Mouse (Mus musculus): ENCODE results near the gene Klrb1b. TPM values are rescaled to one million over a fixed set of nuclear protein-coding genes. Genes with fewer than 3 reads are reported as not detected.

Gene Klrb1b
- total RNA-seq, 1 experiment, result not detected

GRCm38 (mm10) chr6:128836955-128837334, 10.8 kb upstream of the Klrb1b start:
- Histone ChIP-seq H3K9ac (ENCODE audit: insufficient read depth, low read depth, low read length, poor library complexity, severe bottlenecking) (no peak overlapping the region), H3K36me3 (ENCODE audit: control insufficient read depth, insufficient read depth, low read length, poor library complexity, severe bottlenecking) (no peaks in the 10 kb centered on the region), H3K4me3 (ENCODE audit: insufficient read depth in 1 of 2, low read depth in 1 of 2, low read length in 2 of 2, poor library complexity in 1 of 2, severe bottlenecking in 1 of 2) (no peak overlapping the region), H3K9me3 (ENCODE audit: control insufficient read depth, insufficient read depth, low read depth, low read length) (no peaks in the 10 kb centered on the region), H3K4me1 (ENCODE audit: control insufficient read depth in 2 of 2, insufficient read depth in 2 of 2, low read length in 2 of 2, poor library complexity in 1 of 2) (peaks cover 0 to 3% of the 10 kb centered on the region in 2 experiments; a peak in 1 of 4 replicates), H3K27ac (ENCODE audit: insufficient read depth, low read depth, low read length, poor library complexity, severe bottlenecking) (no peak overlapping the region)
- in situ Hi-C loops (cut with MboI; ENCODE audit: low sequenced_read_pairs in 2 of 2, unreplicated experiment in 2 of 2), result loop anchor here in 1 of 2 experiments (5.0 kb wide), 1 partner anchor 35 kb away; no protein-coding TSS in a partner anchor
- TF ChIP-seq ZC3H11A (IDR thresholded peaks at IDR 0.05; ENCODE audit: borderline replicate concordance, low read depth, low read length) (no peak), MAFK (IDR thresholded peaks at IDR 0.05; ENCODE audit: insufficient read depth, low read depth, low read length) (no peak), ZNF384 (IDR thresholded peaks at IDR 0.05; ENCODE audit: low read depth, low read length) (no peak), HCFC1 (IDR thresholded peaks at IDR 0.05; ENCODE audit: borderline replicate concordance, insufficient read depth, low read length) (no peak), CHD2 (IDR thresholded peaks at IDR 0.05; ENCODE audit: low read depth, low read length) (no peak)
- no peak for DNase-seq (ENCODE audit: low read depth, low spot score)

- TF ChIP-seq ZC3H11A (IDR thresholded peaks at IDR 0.05; ENCODE audit: borderline replicate concordance, low read depth, low read length), result no peak
- no peak for TF ChIP-seq CHD2 (IDR thresholded peaks at IDR 0.05; ENCODE audit: low read depth, low read length)
- TF ChIP-seq MAFK (IDR thresholded peaks at IDR 0.05; ENCODE audit: insufficient read depth, low read depth, low read length), result no peak
- no peak for TF ChIP-seq HCFC1 (IDR thresholded peaks at IDR 0.05; ENCODE audit: borderline replicate concordance, insufficient read depth, low read length)
- TF ChIP-seq ZNF384 (IDR thresholded peaks at IDR 0.05; ENCODE audit: low read depth, low read length), result no peak
- in situ Hi-C loops (cut with MboI; ENCODE audit: low sequenced_read_pairs in 2 of 2, unreplicated experiment in 2 of 2), result loop anchor here in 1 of 2 experiments (5.0 kb wide), 1 partner anchor 34 kb away; no protein-coding TSS in a partner anchor
- no peak for DNase-seq (ENCODE audit: low read depth, low spot score)
- no peak overlapping the region for H3K9ac ChIP-seq (ENCODE audit: insufficient read depth, low read depth, low read length, poor library complexity, severe bottlenecking)
- no peak overlapping the region for H3K27ac ChIP-seq (ENCODE audit: insufficient read depth, low read depth, low read length, poor library complexity, severe bottlenecking)
- no peaks in the 10 kb centered on the region for H3K36me3 ChIP-seq (ENCODE audit: control insufficient read depth, insufficient read depth, low read length, poor library complexity, severe bottlenecking)
- no peak overlapping the region for H3K4me3 ChIP-seq (ENCODE audit: insufficient read depth in 1 of 2, low read depth in 1 of 2, low read length in 2 of 2, poor library complexity in 1 of 2, severe bottlenecking in 1 of 2)
- H3K4me1 ChIP-seq (ENCODE audit: control insufficient read depth in 2 of 2, insufficient read depth in 2 of 2, low read length in 2 of 2, poor library complexity in 1 of 2), result peaks cover 0 to 3% of the 10 kb centered on the region in 2 experiments; a peak in 1 of 4 replicates
- H3K9me3 ChIP-seq (ENCODE audit: control insufficient read depth, insufficient read depth, low read depth, low read length), result no peaks in the 10 kb centered on the region
These were observed 10.2 kb upstream of the Klrb1b start for GRCm38 (mm10) chr6:128836191-128836954.

- in situ Hi-C loops (cut with MboI; ENCODE audit: low sequenced_read_pairs in 2 of 2, unreplicated experiment in 2 of 2), result loop anchor here in 1 of 2 experiments (5.0 kb wide), 1 partner anchor 33 kb away; no protein-coding TSS in a partner anchor
- peaks cover 0 to 3% of the 10 kb centered on the region in 2 experiments; a peak in 1 of 4 replicates for H3K4me1 ChIP-seq (ENCODE audit: control insufficient read depth in 2 of 2, insufficient read depth in 2 of 2, low read length in 2 of 2, poor library complexity in 1 of 2)
- no peaks in the 10 kb centered on the region for H3K9me3 ChIP-seq (ENCODE audit: control insufficient read depth, insufficient read depth, low read depth, low read length)
- H3K4me3 ChIP-seq (ENCODE audit: insufficient read depth in 1 of 2, low read depth in 1 of 2, low read length in 2 of 2, poor library complexity in 1 of 2, severe bottlenecking in 1 of 2), result no peak overlapping the region
- no peak for TF ChIP-seq CHD2 (IDR thresholded peaks at IDR 0.05; ENCODE audit: low read depth, low read length)
- TF ChIP-seq ZC3H11A (IDR thresholded peaks at IDR 0.05; ENCODE audit: borderline replicate concordance, low read depth, low read length), result no peak
- no peak for TF ChIP-seq MAFK (IDR thresholded peaks at IDR 0.05; ENCODE audit: insufficient read depth, low read depth, low read length)
- no peak for TF ChIP-seq HCFC1 (IDR thresholded peaks at IDR 0.05; ENCODE audit: borderline replicate concordance, insufficient read depth, low read length)
- no peak for TF ChIP-seq ZNF384 (IDR thresholded peaks at IDR 0.05; ENCODE audit: low read depth, low read length)
- no peak overlapping the region for H3K9ac ChIP-seq (ENCODE audit: insufficient read depth, low read depth, low read length, poor library complexity, severe bottlenecking)
- no peaks in the 10 kb centered on the region for H3K36me3 ChIP-seq (ENCODE audit: control insufficient read depth, insufficient read depth, low read length, poor library complexity, severe bottlenecking)
- H3K27ac ChIP-seq (ENCODE audit: insufficient read depth, low read depth, low read length, poor library complexity, severe bottlenecking), result no peak overlapping the region
- no peak for DNase-seq (ENCODE audit: low read depth, low spot score)
These were observed 9.4 kb upstream of the Klrb1b start for GRCm38 (mm10) chr6:128835571-128835970.

- in situ Hi-C loops (cut with MboI; ENCODE audit: low sequenced_read_pairs in 2 of 2, unreplicated experiment in 2 of 2), result no loop called here
- DNase-seq (ENCODE audit: low read depth, low spot score), result no peak
- H3K27ac ChIP-seq (ENCODE audit: insufficient read depth, low read depth, low read length, poor library complexity, severe bottlenecking), result no peak overlapping the region
- H3K9ac ChIP-seq (ENCODE audit: insufficient read depth, low read depth, low read length, poor library complexity, severe bottlenecking), result no peak overlapping the region
- no peaks in the 10 kb centered on the region for H3K9me3 ChIP-seq (ENCODE audit: control insufficient read depth, insufficient read depth, low read depth, low read length)
- no peaks in the 10 kb centered on the region for H3K36me3 ChIP-seq (ENCODE audit: control insufficient read depth, insufficient read depth, low read length, poor library complexity, severe bottlenecking)
- H3K4me1 ChIP-seq (ENCODE audit: control insufficient read depth in 2 of 2, insufficient read depth in 2 of 2, low read length in 2 of 2, poor library complexity in 1 of 2), result no peaks in the 10 kb centered on the region
- no peak overlapping the region for H3K4me3 ChIP-seq (ENCODE audit: insufficient read depth in 1 of 2, low read depth in 1 of 2, low read length in 2 of 2, poor library complexity in 1 of 2, severe bottlenecking in 1 of 2)
- TF ChIP-seq ZNF384 (IDR thresholded peaks at IDR 0.05; ENCODE audit: low read depth, low read length) (no peak), CHD2 (IDR thresholded peaks at IDR 0.05; ENCODE audit: low read depth, low read length) (no peak), ZC3H11A (IDR thresholded peaks at IDR 0.05; ENCODE audit: borderline replicate concordance, low read depth, low read length) (no peak), HCFC1 (IDR thresholded peaks at IDR 0.05; ENCODE audit: borderline replicate concordance, insufficient read depth, low read length) (no peak), MAFK (IDR thresholded peaks at IDR 0.05; ENCODE audit: insufficient read depth, low read depth, low read length) (no peak)
These were observed 6.9 kb upstream of the Klrb1b start for GRCm38 (mm10) chr6:128833046-128833445.

Data from ES-E14 (cell line).